Mouse (Mus musculus): Measurements from ENCODE around the gene Olfr715b.
"Not testable (repeated sequence)": the region's sequence is repeated elsewhere in the genome, so short reads cannot be mapped to it uniquely, and the experiment has no call there.

The Olfr715b gene

GRCm38 (mm10) chr7:107110269-107110668 is at the start of gene Olfr715b:
TSS of gene Olfr715b (minus strand) at chr7:107110369.
- in situ Hi-C loops (cut with MboI, MseI) = not testable (repeated sequence)

GRCm38 (mm10) chr7:107138027-107138426 is 27.9 kb upstream of the Olfr715b start, which contains the start of gene Olfr716:
TSS of gene Olfr716 (plus strand) at chr7:107138327.
- in situ Hi-C loops (cut with MboI, MseI) = not testable (repeated sequence)

GRCm38 (mm10) chr7:107130983-107131382 is 20.8 kb upstream of the Olfr715b start, which contains the start of gene Olfr715:
TSS of gene Olfr715 (minus strand) at chr7:107131083.
- in situ Hi-C loops (cut with MboI, MseI) = not testable (repeated sequence)

GRCm38 (mm10) chr7:107092920-107093319 is 17.2 kb downstream of the Olfr715b start, which contains the start of gene Olfr17:
TSS of gene Olfr17 (plus strand) at chr7:107093220.
- in situ Hi-C loops (cut with MboI, MseI) = no loop called here

DNA sequence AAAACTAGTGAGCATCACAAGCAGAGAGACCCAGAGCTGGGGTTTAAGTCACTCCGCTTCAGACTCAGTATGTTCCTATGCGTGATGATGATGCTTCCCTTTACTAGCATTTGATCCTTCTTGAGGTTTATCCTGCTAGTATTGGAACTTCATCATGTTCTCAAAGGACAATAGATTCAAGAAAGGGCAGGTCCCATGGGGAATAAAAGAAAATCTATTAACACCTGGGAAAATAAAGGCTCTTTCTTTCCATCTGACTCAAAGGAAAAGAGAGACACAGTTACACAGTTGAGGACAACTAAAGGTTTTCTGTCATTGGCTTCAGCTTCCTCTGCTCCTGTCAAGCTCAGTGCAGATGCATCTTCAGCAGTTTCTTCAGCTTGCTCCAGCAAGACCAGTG is 39.5 kb downstream of the Olfr715b start, which contains the start of gene Olfr714:
Olfr714 (plus strand) TSS at position 301 of the 400 bp plus-strand sequence.
- in situ Hi-C loops (cut with MboI, MseI) = no loop called here
